Mouse (Mus musculus): ENCODE measurements around the gene Adcy5.
A peak's percentile ranks its signal among the peaks of the same experiment; 100 is the strongest.

Gene Adcy5

GRCm38 (mm10) chr16:35156832-35157231 lies 2.2 kb downstream of the Adcy5 start:
- DNase-seq: no peak

- DNase-seq: peak; percentile 25
Measured at GRCm38 (mm10) chr16:35159532-35159931, 4.9 kb downstream of the Adcy5 start.

GRCm38 (mm10) chr16:35159991-35160390 lies 5.3 kb downstream of the Adcy5 start:
- no peak for DNase-seq

- DNase-seq: peak; percentile 67
Measured at GRCm38 (mm10) chr16:35164361-35165224, 9.9 kb downstream of the Adcy5 start.

GRCm38 (mm10) chr16:35165361-35165760 lies 10.7 kb downstream of the Adcy5 start:
- DNase-seq: no peak

- DNase-seq: no peak
Measured at GRCm38 (mm10) chr16:35165788-35166187, 11.1 kb downstream of the Adcy5 start.

GRCm38 (mm10) chr16:35169431-35169830 lies 14.8 kb downstream of the Adcy5 start:
- no peak for DNase-seq

GRCm38 (mm10) chr16:35172195-35172594 lies 17.5 kb downstream of the Adcy5 start:
- no peak for DNase-seq

- DNase-seq: no peak
Measured at GRCm38 (mm10) chr16:35178516-35178915, 23.8 kb downstream of the Adcy5 start.

GRCm38 (mm10) chr16:35179082-35179481 lies 24.4 kb downstream of the Adcy5 start:
- DNase-seq: no peak

GRCm38 (mm10) chr16:35183161-35183560 lies 28.5 kb downstream of the Adcy5 start:
- no peak for DNase-seq

GRCm38 (mm10) chr16:35188111-35188510 lies 33.4 kb downstream of the Adcy5 start:
- DNase-seq: no peak

GRCm38 (mm10) chr16:35189420-35190141 lies 34.9 kb downstream of the Adcy5 start:
- DNase-seq: no peak

GRCm38 (mm10) chr16:35190777-35191176 lies 36.1 kb downstream of the Adcy5 start:
- no peak for DNase-seq

- no peak for DNase-seq
Measured at GRCm38 (mm10) chr16:35191271-35191670, 36.6 kb downstream of the Adcy5 start.

- no peak for DNase-seq
Measured at GRCm38 (mm10) chr16:35192471-35192870, 37.8 kb downstream of the Adcy5 start.

GRCm38 (mm10) chr16:35193357-35193756 lies 38.7 kb downstream of the Adcy5 start:
- no peak for DNase-seq

GRCm38 (mm10) chr16:35199721-35200431 lies 45.2 kb downstream of the Adcy5 start:
- DNase-seq: no peak

- DNase-seq: no peak
Measured at GRCm38 (mm10) chr16:35200432-35201142, 45.9 kb downstream of the Adcy5 start.

GRCm38 (mm10) chr16:35201281-35201680 lies 46.6 kb downstream of the Adcy5 start:
- DNase-seq: no peak

GRCm38 (mm10) chr16:35203511-35203910 lies 48.8 kb downstream of the Adcy5 start:
- no peak for DNase-seq

GRCm38 (mm10) chr16:35205681-35206080 lies 51.0 kb downstream of the Adcy5 start:
- DNase-seq: peak; percentile 46

GRCm38 (mm10) chr16:35206426-35206825 lies 51.7 kb downstream of the Adcy5 start:
- DNase-seq: no peak

Data from embryo, embryonic 11 days (tissue).